Mouse (Mus musculus) lung, adult 18-20 months (tissue): Measurements from ENCODE around the gene Drd3.

Experiments used
- DNase-seq, 2 experiments: peaks; one replicate each; pipeline ENCODE4 v3.0.0; 2022; ENCODE audit warnings: mixed read lengths in 2 of 2

The Drd3 gene

DNA sequence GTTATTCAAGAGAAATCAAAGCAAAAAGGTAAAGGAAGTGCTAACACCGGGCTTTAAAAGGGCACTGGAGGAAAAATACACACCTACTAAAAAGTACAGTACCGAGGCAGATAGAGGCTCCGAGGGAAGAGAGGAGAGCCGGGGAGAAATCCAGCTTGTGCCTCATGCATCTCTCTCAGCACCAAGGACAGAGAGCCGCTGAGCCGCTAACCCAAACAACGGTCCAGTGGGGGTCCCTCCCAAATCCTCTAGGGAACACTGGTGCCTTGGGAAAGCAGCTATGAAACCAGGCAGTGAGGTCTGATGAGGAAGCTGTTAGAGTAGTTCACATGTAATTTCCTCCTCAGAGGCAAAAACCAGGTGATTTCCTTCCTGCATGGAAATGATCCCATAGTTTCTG is at the start of gene Drd3:
TSS of gene Drd3 (plus strand) at position 276 of the 400 bp plus-strand sequence.
- DNase-seq: no peak

DNA sequence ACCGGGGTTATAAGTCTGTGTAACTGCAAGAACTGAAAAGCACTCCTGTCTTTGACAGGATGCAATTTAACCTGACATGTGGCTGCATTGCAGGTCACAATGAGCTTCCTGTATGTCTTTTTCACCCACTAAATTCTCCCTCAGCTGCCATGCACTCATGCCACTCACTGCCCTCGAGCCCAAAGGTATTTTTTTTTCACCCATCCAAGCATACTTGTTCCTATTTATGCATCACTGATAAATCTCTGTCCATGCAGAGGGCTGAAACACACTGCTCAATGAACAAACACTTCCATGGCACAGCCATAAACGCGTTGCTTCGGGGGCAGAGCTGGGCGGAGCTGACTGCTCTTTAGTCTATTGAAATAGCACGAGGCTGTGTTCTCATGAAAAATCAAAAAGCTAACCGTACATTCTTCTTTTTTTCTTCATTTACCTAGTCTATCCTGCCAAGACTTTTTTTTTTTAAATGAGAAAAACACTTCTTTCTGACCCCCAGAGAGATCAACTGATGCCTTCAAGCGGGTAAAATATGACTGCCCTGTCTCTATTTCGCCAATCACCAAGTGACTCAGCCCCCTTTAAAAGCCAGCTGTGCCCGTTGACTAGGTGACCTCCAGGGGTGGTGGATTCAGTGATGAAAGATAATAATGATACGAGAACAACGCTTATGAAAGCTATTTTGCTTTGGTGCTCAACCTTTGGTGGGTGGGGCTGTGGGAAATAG is 45.3 kb upstream of the Drd3 start:
- DNase-seq: no peak

DNA sequence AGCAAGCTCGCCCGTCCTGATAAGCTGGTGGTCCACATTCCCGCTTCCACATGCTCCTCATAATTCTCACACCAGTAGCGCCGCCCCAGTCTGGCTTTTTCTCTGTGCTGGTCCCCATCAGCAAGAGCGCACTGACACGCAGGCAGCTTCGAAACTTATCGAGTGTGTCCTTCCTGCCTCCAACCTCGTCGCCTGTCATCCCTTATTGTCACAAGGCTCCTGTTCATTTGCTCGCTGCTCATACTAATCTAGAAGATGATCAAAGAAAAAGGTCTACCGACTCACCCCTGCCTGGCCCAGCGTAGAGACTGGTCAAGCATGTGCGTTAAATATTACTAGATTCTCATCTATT is 44.8 kb upstream of the Drd3 start:
- DNase-seq: no peak

DNA sequence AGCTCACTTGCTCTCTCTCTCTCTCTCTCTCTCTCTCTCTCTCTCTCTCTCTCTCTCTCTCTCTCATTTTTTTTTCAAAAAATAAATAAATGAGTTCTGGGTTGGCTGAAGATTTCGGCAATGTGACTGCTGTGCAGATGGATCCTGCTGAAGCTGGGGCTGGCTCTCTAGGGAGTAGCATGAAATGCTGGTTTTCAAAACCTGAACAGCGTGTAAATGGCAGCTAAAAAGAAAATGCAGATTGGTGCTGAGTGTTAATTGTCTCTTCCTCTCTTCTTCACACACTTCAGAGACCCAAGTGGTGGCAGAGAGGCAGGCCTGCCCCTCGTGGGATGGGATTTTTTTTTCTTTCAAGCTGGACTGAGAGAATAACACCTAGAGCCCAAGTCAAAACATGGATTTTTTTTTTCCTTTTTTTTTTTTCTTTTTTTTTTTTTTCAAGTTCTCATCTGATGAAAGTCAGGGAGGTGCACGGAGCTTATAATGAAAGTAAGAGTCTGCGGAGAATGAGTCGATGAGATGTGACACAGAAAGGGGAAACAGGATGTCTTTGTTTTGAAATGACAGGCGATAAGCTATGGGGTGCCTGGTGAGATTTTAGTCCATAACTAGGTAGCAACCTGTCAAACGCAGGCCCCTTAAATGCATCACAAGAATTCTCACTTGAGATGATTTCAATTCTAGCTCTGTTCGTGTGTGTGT is 44.2 kb upstream of the Drd3 start:
- DNase-seq: no peak

DNA sequence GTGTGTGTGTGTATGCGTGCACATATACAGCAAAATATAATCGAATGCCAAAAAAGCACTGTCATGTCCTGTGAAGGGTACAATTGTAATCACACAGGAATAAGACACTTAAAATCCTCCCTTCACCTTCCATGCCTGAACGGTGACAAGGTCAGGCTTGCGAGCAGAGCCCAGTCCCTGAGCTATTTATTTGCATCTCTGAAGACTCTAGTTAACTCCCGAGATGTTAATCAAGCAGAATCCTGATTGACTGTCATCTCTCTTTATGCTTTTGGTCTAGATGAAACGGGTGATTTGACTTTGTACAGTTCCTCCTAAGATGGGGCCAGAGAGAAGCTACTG is 43.7 kb upstream of the Drd3 start:
- no peak for DNase-seq

DNA sequence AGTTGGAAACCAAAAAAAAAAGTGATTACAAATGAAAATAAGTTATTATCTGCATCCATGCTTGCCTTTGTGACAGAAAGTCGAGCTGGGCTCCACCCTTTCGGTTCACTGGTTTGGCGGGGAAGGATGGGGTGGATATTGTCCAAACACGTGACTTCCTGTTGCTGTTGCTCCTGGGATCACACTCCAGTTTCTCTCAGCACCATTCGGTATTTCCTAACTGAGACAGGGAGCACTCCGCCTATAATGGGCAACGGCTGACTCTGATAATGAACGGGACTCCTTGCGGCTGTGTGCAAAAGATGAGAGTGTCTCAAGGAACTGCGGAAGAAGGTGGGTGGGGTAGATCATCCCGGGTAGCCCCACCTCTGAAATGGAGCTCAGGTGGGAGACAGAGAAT is 43.2 kb upstream of the Drd3 start:
- peak; percentile 24 to 32 for DNase-seq

DNA sequence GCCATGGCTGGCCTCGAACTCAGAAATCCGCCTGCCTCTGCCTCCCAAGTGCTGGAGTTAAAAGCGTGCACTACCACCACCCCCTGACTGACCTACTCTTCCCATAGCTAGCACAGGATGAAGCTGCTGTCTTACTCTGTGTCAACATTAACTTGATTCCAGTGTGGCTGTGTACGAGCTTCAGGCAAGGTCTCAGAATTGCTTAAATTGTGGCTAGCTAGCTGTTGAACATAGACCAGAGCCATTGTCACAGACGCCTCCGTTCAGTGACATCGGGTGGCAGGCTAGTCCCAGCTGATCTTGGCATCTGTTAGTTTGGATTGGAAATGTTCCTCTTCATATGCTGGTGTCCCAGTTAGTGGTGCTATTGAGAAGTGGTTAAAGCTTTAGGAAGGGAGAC is 42.5 kb upstream of the Drd3 start:
- no peak for DNase-seq

DNA sequence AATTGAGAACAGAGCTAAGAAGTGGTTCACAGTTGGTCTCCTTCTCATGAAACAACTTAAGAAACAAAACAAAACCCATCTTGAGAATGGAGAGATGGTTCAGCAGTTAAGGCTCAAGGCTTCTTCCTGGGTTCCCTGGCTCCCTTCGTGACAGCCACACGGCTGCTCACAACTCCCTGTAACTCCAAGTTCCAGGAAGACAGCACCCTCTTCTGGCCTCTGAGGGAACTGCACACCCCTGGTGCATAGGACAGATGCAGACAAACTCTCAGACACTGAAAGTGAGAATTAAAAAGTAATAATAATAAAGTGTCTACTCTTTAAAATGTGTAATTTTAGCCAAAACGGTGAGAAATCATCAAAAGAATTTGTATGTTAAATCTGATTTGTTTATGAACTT is 29.4 kb upstream of the Drd3 start:
- DNase-seq: no peak

DNA sequence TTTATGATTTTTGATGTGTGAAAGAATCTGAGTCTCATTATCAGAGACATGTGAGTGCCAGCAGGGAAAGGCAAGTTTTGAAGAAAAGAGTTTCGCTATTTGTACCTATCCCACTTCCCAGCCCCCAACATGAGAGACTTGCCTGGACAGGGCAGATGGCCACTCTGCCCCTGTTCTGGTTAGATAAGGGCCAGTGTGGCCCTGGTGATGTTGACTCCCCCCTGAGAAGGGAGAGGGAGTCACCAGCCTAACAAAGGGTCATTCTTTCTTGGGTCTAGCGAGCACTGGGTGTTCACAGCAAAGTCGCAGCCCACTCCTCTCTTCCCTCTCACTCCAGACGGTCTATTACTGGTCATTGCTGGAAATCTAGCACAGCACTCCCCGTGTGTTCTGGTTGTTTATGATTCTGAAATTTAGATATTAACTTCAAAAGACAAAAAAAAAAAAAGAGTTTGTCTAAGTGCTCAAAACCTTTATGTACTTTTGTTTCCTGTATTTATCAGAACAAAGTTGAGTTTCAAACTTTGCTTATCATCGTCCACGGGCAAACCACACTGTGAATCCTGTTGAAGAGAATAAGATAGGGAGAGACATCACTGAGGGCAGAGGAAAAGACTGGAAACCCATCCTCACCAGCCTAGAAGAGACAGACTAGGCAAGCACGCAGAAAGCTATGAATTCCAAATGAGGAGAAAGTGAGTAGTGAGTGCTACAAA is 24.2 kb upstream of the Drd3 start:
- DNase-seq: no peak

DNA sequence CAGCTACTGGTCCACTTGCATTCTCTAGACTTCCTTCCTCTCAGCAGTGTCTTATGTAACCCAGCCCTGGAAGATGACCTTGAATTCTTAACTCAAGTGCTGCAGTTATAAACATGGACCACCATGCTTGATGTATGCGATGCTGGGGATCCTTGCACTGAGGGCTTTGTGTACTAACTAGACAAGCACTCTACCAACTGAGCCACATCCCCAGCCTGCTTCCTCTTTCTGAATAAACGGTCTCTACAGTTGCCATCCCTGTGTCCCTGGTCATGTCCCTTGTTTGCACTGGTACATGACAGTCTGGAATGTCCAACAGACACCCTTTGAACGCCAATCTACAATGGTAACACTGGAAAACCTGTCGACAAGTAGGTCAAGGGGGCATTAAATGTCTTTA is 23.5 kb upstream of the Drd3 start:
- no peak for DNase-seq

DNA sequence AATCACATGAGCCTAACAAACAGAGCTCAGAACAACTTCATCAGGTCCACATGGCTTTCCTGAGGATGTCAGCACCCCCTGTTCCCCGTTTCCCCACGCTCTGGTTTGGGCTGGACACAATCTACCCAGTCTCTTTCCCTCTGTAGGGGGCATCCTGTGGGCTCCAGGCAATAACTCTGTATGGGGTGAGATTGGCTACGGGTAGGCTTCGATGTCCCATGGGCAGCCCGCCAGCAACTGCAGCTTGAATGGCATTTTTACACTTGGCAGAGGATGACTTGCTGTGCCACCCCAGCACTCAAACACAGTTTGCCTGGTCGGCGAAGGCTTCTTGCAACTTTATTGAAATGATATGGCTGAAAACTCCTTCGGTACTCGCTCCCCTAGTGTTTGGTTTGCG is 21.3 kb upstream of the Drd3 start:
- no peak for DNase-seq

DNA sequence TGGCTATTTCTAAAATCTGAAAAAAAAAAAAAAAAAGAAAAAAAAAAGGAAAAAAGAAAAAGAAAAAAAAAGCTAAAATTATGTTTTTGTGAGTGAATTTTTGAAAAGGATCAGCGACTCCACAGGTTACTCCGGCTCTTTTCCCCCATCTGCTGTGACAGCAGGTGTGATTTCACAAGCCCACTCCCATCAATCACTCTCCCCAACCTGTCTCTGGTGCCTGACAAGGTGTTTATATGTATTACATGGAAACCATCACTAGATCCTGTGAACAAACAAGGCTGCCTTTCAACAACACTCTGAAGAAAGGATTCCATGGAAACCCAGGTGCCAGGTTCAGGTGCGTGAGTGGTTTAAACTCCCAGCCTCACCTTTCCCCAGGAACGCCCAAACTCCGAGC is 20.9 kb upstream of the Drd3 start:
- DNase-seq: no peak

DNA sequence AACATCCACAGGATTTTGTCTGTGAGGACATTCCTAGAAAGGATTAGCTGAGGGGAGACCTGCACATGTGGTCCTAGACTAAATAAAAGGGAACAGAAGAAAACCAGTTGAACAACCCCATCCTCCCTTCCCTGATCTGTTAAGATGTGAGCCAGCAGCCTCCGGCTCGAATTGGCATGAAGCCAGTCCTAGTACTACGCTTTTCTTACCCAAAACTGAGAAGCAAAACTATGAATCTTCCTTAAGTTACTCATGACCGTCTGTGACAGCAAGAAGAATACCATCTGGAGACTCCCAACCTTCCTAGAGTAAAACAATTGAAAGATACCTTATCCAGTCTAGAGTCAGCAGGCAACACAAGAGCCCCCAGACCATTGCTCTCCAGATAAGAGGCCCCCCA is 15.9 kb upstream of the Drd3 start:
- DNase-seq: no peak

DNA sequence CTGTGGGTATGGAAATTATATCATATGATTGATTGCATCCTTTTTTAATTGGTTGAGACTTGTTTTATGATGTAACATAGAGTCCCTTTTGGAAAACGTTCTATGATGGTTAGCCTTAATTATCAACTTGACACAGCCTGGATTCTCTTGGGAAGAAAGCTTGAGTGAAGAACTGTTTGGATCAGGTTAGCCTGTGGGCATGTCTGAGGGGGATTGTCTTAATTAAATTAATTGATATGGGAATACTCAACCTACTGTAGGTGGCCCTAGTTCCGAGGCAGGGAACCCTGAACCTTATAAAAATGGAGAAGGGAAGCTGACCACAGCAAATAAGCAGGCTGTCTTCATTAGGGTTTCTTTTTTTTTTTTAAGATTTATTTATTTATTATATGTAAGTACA is 12.9 kb upstream of the Drd3 start:
- DNase-seq: no peak

DNA sequence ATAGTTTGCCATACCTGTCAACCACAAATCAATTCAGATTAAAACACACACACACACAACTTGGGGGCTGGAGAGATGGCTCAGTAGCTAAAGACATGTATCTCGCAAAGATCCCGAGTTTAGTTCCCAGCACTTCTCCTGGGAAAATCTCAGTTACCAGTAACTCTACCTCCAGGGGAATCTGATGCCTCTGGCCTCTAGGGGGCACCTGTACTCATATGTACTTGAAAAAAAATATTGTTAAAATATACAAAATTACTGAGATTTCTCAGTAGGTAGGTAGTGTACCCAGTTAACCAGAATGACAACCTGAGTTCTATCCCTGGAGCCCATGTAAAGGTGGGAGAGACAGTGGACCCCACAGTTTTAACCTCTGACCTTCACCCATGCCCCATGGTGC is 5.4 kb upstream of the Drd3 start:
- DNase-seq: no peak

DNA sequence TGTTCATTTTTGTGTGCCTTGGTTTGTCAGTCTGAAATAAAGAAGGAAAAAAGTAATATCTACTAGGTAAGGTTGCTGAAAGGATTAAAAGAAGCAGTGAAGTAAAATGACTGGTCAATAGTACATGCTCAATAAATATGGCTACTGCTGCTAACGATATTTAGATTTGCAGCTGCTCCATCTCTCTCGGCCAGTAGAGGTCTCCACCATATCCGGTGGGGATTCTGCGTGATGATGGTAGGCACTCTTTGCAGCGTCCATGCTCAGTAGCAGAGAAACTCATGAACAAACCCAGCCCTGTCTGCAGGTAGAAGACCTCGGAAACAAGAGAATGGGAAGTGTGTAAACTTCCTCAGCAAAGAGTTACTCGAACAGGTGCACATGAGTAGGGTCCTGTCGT is 926 bp upstream of the Drd3 start:
- DNase-seq: no peak

DNA sequence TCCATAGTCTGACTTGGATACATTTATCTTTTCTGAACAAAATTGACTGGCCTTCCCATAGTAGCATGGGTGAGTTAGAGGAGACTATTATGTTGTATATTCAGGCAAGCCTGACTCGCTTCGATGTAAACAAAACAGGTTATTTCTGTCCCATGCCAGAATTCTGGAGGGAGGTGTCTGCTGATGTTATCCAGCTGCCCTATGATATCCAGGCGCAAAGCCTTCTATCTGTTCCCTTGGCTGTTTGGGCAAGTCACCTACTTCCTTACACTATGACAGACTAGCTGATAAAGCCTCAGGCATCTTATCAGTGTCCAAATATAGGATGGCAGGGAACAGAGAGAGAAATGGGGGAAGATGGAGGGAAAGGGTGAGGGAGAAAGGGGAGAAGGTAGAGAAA is 18.5 kb downstream of the Drd3 start:
- peak in 1 of 2 experiments; percentile 2 for DNase-seq

DNA sequence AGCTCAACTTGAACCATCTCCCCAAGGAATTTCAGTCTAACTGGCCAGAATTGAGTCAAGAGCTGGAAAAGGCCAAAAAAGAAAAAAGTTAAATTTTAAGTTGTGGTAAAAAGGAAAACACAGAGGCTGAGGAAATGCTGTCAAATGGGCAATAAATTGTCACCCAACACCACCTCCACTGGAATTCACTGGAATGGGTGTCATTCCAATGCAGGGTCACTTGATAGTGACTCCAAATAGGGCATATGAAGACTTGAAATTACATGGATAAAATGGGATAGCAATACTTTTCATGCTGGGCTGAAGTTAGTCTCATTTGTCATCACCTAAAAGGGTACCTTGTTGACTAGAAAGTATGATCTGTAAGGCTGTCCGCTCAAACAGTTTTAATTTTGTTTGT is 18.9 kb downstream of the Drd3 start:
- DNase-seq: no peak

DNA sequence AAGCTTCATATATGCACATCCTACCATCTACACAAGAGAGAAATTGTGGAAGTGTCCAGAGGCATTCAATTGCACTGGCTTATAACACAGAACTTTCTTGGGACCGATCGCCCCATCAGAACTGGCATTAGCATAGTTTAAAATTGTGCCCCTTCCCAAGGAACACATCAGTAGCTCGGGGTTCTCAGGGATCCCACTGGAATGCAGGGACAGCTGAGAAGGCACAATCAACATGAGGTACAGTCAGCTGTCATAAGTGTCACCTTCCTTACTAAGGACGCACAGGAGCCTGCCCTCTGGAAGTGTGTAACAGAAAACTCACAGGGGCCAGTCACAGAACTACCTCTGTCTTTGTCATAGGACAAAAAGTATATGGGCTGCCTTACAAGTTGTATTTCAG is 19.7 kb downstream of the Drd3 start:
- DNase-seq: no peak

DNA sequence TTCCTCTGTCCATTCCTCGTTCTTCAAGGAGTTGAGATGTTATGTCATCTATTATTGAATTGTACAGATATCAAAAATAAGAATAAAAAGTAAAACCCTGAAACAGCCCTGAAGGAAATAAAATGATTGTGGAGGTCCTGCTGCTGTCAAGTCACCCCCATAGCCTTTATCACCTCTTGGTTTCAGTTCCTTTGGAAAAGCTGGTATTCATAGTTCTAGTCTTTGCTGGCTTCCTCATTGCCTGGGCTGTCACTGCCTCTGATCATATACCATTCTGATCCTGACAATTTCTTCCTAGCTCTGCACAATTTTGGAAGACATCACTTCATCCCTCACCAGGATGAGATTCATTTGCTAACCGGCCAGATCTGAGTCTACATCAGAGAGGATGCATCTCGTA is 23.1 kb downstream of the Drd3 start:
- no peak for DNase-seq

DNA sequence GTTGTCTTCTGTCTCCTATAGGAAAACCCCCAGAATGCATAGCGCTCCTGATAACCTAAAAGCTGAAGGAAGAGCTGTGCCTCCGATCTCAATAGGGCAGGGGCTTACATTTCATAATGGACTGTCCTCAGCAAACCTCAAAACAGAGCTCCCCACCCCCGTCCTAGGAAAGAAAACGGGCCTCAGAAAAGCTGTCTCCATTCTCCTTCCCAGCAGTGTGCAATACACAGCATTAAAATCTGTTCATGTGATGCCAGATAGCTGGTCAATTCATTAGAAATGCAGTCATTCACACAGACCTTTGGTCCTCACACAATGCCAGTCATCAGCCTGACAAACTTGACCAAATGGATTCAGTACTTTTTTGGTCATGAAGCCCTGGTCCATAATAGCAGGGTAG is 45.7 kb downstream of the Drd3 start:
- no peak for DNase-seq

DNA sequence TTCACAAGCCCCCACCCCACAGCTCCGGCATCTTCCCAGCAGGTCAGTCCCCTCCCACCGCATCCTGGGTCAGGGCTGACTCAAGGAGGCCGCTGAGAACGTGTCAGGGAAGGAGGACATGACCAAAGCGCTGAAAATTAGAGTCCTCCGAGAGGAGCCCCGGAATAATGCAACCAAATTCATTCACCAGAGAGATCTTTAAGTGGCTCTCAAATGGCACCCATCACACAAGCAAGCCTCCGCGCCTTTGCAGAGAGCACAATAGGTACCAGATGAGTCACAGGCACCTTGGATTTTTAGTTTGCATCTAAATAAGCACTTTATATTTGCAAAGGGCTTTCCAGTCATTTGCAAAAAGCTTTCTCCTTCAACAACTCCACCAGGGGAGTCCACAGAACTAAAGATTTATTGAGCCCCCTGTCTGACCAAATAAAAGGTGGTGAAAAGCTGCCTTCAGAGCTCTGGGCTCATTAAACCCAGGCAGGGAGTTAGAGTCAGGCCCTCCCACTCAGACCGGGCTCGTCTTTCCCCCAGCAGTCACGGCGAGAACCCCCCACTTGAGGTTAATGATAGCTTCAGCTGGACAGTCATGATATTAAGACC is 46.4 kb downstream of the Drd3 start:
- no peak for DNase-seq

DNA sequence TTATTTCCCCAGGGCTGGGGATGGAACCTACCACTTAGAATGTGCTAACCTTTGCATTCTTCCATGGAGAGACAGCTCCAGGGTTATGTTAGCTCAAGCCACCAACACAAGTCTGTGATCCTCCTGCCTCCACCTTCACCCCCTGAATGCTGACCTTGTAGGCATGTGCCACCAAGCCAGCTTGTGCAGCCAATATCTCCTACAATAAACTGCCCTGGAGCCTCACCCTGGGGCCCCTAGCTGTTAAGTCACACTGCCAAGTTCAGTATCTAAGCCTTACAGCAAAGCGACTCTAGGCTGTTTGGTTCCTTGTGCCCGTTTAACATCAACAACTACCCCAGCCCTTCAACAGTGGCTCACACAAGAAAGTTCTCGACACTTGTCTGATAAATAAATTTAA is 47.3 kb downstream of the Drd3 start:
- no peak for DNase-seq

DNA sequence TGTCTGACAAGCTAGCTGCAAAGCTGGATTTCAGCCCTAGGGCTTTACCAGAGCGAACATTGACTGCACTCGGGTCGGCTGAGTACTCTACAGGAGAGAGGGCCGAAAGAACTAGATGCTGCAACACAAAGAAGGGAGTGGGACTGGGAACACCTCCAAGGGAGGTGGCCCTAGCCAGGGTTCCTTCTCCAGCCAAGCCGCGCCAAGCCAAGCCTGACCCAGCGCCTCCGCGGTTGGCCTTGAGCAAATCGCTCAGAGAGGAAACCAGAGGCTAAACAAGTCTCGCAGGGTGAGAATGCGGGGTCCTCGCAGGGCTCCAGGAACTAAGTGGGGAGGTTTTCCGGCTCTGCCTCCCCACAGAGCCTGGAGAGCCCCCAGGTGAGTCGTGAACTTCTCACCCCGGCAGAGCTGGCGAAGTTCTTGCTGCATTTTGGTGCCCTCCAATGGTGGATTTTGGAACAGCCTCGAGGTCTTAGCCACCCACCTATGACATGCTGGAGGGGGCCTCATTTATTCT is 48.0 kb downstream of the Drd3 start:
- DNase-seq: peak; percentile 65 to 76
